Mouse (Mus musculus) midbrain, embryonic 16.5 days (tissue): ENCODE measurements at regions not wholly inside any gene's neighbourhood (a gene's known extent, or its start where the extent isn't known, plus 50 kb on each side); places are given as distances from the start of the nearest gene placed in this dataset.

ENCODE experiments used
- ATAC-seq: fragments of 200-750 bp; cut with Nextera tagmentation; 2 replicates; pipeline ENCODE4 v1.8.0; 2017; ENCODE audit warnings: moderate TSS enrichment
- H3K27ac ChIP-seq: fragments of 300-500 bp; sonication (generic); 2 replicates; pipeline ENCODE4 v1.5.1; 2014; ENCODE audit warnings: mild to moderate bottlenecking, low read length, mixed read lengths
- H3K27me3 ChIP-seq: fragments of 300-500 bp; sonication (generic); 2 replicates; pipeline ENCODE4 v1.6.1; 2014; ENCODE audit warnings: low read depth, low read length, mixed read lengths; ENCODE audit not compliant: control insufficient read depth, insufficient read depth
- H3K36me3 ChIP-seq: fragments of 300-500 bp; sonication (generic); 2 replicates; pipeline ENCODE4 v1.6.1; 2014; ENCODE audit warnings: mild to moderate bottlenecking, low read length, moderate library complexity, mixed read lengths; ENCODE audit not compliant: control insufficient read depth, insufficient read depth
- H3K4me1 ChIP-seq: fragments of 300-500 bp; sonication (generic); 2 replicates; pipeline ENCODE4 v1.6.1; 2014; ENCODE audit warnings: mild to moderate bottlenecking, low read length, mixed read lengths; ENCODE audit not compliant: control insufficient read depth, insufficient read depth
- H3K4me2 ChIP-seq: fragments of 300-500 bp; sonication (generic); 2 replicates; pipeline ENCODE4 v1.6.1; 2014; ENCODE audit warnings: mild to moderate bottlenecking, low read length, mixed read lengths
- H3K4me3 ChIP-seq: fragments of 300-500 bp; sonication (generic); 2 replicates; pipeline ENCODE4 v1.5.1; 2014; ENCODE audit warnings: low read depth, mild to moderate bottlenecking, low read length, moderate library complexity, mixed read lengths
- H3K9ac ChIP-seq: fragments of 300-500 bp; sonication (generic); 2 replicates; pipeline ENCODE4 v1.6.1; 2014; ENCODE audit warnings: low read depth, low read length, mixed read lengths
- H3K9me3 ChIP-seq: fragments of 300-500 bp; sonication (generic); replicated peaks from 2 replicates; pipeline ENCODE4 v1.6.1; 2014; ENCODE audit warnings: mild to moderate bottlenecking, low read length, mixed read lengths; ENCODE audit not compliant: control insufficient read depth, poor library complexity, severe bottlenecking
- WGBS: fragments of 180-500 bp; shearing (Covaris S2); extraction: QIAGEN DNeasy Blood & Tissue Kit; methylation state at CpG from one replicate; pipeline ENCODE4 v1.1.7; 2014; 5-methylcytosine and 5-hydroxymethylcytosine counted together

DNA sequence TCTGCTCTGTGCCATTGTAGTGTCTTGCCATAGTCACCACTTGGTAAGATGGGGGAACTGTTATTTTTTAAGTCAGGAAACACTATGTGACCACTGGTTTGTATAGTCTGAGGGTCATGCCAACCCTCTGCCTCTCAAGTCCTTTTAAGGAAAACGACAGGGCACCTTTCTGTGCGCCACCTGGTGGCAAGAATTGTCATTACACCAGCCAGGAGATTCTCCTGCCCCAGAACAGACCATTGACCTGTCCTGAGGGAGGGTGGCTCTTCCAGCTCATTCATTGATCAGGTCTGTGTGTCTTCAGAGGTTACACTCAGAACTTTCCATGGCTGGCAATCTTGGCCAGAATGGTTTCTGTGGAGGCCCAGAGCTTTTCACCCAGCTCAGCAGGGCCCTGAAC is 166.9 kb downstream of the Bmp7 start:
- no peak overlapping the region for H3K4me3 ChIP-seq
- ATAC-seq, result no peak
- WGBS, result 0% methylated on average over 2 of the region's 2 CpGs
- no peak overlapping the region for H3K4me2 ChIP-seq
- peaks cover 3% of the 10 kb centered on the region for H3K27me3 ChIP-seq
- H3K9ac ChIP-seq, result no peak overlapping the region
- no peaks in the 10 kb centered on the region for H3K36me3 ChIP-seq
- no peaks in the 10 kb centered on the region for H3K9me3 ChIP-seq
- no peak overlapping the region for H3K27ac ChIP-seq
- H3K4me1 ChIP-seq, result no peaks in the 10 kb centered on the region

DNA sequence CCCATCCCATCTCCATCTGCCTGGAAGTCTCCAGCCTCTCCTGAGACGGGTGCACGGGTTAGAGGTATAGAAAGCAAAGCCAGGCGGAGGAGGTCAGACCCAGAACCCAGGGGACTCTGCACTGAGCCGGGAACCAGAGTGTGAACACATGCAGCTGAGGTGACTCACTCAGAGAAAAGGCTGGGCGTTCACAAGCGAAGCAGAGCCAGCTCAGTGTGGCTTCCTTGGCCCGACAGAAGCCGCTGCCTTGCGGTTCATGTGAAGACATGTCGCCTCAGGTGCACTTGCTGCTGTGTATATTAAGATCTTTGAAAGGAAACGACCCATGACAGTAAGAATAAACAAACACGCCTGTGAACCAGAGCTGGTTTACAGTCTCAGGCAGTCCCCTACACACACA is 163.6 kb downstream of the Bmp7 start:
- Histone ChIP-seq H3K4me3 (no peak overlapping the region), H3K4me1 (peaks cover 4% of the 10 kb centered on the region; the same call in 1 of the 2 replicates), H3K4me2 (no peak overlapping the region), H3K36me3 (no peaks in the 10 kb centered on the region), H3K27ac (no peak overlapping the region), H3K9ac (no peak overlapping the region), H3K27me3 (peaks cover 3% of the 10 kb centered on the region), H3K9me3 (no peaks in the 10 kb centered on the region)
- 65% methylated on average over 12 of the region's 12 CpGs for WGBS
- ATAC-seq, result no peak

DNA sequence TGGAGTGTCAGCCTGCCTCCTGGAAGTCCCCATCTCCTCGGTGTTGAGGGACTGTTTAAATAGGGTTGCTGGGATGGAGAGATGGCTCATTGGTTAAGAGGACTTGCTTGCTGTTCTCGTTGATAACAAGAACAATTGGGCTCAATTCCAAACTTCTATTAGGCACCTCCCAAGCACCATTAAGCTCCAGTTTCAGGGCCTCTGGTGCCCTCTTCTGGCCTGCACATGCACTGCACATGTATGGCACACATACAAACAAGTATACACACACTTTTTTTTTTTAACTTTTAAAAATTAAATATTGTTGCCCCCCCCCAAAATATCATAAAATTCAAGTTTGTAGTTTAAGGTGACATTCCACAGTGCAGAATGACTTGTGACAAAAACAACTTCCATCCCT is 162.3 kb downstream of the Bmp7 start:
- no peak for ATAC-seq
- peaks cover 3% of the 10 kb centered on the region; the same call in 1 of the 2 replicates for H3K27me3 ChIP-seq
- 85% methylated on average over 2 of the region's 2 CpGs for WGBS

DNA sequence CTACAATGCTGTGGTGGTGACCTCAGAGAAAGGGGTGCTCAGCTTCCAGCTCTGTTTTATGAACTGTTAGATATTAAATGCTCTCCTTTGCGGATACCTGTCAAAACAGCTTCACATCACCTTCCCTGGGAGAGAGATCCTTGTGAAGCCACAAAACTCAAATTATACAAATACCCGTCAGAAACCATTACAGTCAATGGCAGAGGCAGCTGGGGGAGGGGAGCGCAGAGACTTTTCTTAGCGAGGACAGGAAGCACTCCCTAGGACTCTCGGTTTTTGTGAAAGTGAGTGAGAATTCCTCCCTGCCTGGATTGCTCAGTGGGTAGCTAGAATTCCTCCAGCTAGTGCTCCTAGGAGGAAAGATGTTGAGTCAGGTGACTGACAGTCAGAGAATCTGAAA is 161.0 kb downstream of the Bmp7 start:
- peaks cover 3% of the 10 kb centered on the region; the same call in 1 of the 2 replicates for H3K27me3 ChIP-seq
- no peaks in the 10 kb centered on the region for H3K9me3 ChIP-seq
- no peak overlapping the region for H3K27ac ChIP-seq
- ATAC-seq, result 0 out of 2 replicates have a peak, but pooled peaks have one; percentile 36
- WGBS, result 21% methylated on average over 5 of the region's 5 CpGs
- no peak overlapping the region for H3K9ac ChIP-seq
- no peak overlapping the region for H3K4me2 ChIP-seq
- H3K4me1 ChIP-seq, result peaks cover 4% of the 10 kb centered on the region; the same call in 1 of the 2 replicates
- H3K36me3 ChIP-seq, result no peaks in the 10 kb centered on the region
- H3K4me3 ChIP-seq, result no peak overlapping the region

More for the DNA sequence above, 162.3 kb downstream of the Bmp7 start:
- H3K36me3 ChIP-seq, result no peaks in the 10 kb centered on the region
- no peak overlapping the region for H3K9ac ChIP-seq
- H3K9me3 ChIP-seq, result no peaks in the 10 kb centered on the region
- no peak overlapping the region for H3K27ac ChIP-seq
- peaks cover 4% of the 10 kb centered on the region; the same call in 1 of the 2 replicates for H3K4me1 ChIP-seq
- no peak overlapping the region for H3K4me2 ChIP-seq
- no peak overlapping the region for H3K4me3 ChIP-seq

DNA sequence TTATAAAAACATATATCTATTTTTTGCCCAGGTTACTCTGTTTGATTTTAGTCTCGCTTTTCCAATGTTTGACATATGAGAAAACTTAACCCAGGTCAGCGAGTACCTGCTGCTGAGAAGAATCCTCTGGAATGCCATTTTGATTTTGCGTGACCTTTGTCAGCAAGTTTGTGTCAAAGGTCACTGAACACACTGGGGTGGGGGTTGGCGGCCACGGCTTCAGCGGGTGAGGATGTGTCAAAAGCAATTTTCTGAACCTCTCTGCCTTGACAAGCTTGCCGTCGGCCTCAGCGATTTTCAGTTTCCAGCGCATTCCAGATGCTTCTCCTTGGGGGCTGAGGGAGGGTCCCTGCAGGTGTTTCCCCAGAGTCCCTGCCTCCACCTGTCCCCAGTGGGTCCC is 157.4 kb downstream of the Bmp7 start:
- Histone ChIP-seq H3K36me3 (no peaks in the 10 kb centered on the region), H3K4me3 (no peak overlapping the region), H3K4me1 (peaks cover 4% of the 10 kb centered on the region; the same call in 1 of the 2 replicates), H3K27me3 (no peaks in the 10 kb centered on the region; the same call in 1 of the 2 replicates), H3K27ac (no peak overlapping the region), H3K9me3 (no peaks in the 10 kb centered on the region), H3K9ac (no peak overlapping the region), H3K4me2 (no peak overlapping the region)
- WGBS, result 58% methylated on average over 10 of the region's 10 CpGs
- ATAC-seq, result no peak

DNA sequence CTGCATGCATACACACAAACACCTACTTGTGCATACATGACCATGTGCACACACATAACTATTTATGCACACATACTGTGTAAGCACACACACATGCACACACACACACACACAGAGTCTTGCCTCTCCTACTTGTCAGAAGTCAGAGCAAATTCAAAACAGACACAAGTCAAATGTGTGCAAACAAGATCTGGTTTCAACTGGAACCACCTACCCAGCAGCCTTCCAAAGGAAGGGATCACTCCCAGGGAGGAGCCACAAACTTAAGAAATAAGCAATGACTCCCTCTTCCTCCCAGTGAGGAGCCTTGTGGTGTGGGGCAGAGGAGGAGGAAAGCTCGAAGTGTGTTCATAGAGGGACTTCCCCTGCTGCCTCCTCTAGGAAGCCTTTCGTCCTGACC is 153.8 kb downstream of the Bmp7 start:
- Histone ChIP-seq H3K9me3 (no peaks in the 10 kb centered on the region), H3K9ac (no peak overlapping the region), H3K4me3 (no peak overlapping the region), H3K36me3 (no peaks in the 10 kb centered on the region), H3K4me1 (no peaks in the 10 kb centered on the region; the same call in 1 of the 2 replicates), H3K27ac (no peak overlapping the region), H3K4me2 (no peak overlapping the region), H3K27me3 (peaks cover 15% of the 10 kb centered on the region)
- ATAC-seq, result no peak
- 46% methylated on average over 2 of the region's 2 CpGs for WGBS

DNA sequence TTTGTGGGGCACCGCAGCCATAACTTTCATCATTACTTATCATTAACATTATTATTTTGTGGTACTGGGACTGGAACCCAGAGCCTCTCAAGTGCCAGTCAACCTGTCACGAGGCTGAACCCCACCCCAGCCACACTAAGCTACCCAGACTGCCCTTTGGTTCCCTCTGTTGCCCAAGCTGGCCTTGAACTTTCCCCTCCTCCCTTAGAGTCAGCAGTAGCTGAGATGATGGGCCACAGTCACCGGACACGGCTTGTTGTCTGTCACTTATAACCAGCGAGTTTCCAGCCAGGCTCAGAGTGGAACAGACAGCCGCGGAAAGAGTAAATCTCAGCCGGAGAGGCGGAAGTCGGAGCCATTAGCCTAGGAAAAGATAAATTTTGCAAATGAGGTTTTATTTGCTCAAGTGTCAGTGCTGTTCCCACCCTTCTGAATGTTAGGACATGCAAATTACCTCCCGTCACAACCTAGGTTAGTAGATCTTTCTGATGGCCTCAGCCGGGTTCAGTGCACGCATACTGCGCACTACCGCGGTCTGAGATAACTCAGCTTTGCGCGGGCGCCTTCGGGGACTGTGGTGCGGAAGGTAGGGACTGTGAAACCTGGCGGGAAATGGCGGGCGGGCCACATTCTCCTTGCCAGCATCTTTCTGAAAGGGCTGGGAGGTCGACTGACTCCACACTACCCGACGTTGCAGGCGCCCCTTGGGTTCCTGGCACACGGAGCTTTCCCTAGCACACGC is 152.7 kb downstream of the Bmp7 start:
- Histone ChIP-seq H3K9ac (no peak overlapping the region), H3K4me1 (peaks cover 1% of the 10 kb centered on the region), H3K9me3 (no peaks in the 10 kb centered on the region), H3K27ac (no peak overlapping the region), H3K4me3 (no peak overlapping the region), H3K36me3 (no peaks in the 10 kb centered on the region), H3K4me2 (peak overlapping the region; percentile 43), H3K27me3 (peaks cover 16% of the 10 kb centered on the region)
- no peak for ATAC-seq
- 30% methylated on average over 30 of the region's 30 CpGs for WGBS

DNA sequence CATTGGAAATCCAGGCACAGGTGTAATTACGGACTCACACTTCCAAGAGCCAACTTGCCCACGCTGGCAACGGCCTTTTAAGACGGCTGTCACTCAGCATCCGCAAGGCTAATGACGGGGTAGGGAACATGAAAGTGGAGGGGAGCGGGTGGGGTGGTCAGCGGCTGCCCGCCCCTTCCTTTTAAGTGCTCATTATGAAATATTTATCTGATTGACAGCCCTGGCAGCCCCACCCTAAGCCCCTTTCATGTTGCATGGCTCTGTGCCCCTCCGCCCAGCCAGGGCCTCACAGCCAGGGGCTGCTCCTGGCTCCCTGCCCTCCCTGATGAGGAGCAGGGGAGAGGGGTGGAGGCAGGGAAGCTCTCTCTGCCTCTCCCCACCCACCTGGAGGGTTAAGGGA is 150.9 kb downstream of the Bmp7 start:
- Histone ChIP-seq H3K9me3 (no peaks in the 10 kb centered on the region), H3K27ac (no peak overlapping the region), H3K4me1 (peaks cover 10% of the 10 kb centered on the region), H3K4me3 (no peak overlapping the region), H3K9ac (no peak overlapping the region), H3K27me3 (peaks cover 16% of the 10 kb centered on the region), H3K4me2 (no peak overlapping the region), H3K36me3 (no peaks in the 10 kb centered on the region)
- WGBS, result 18% methylated on average over 10 of the region's 10 CpGs
- 0 out of 2 replicates have a peak, but pooled peaks have one; percentile 36 for ATAC-seq

DNA sequence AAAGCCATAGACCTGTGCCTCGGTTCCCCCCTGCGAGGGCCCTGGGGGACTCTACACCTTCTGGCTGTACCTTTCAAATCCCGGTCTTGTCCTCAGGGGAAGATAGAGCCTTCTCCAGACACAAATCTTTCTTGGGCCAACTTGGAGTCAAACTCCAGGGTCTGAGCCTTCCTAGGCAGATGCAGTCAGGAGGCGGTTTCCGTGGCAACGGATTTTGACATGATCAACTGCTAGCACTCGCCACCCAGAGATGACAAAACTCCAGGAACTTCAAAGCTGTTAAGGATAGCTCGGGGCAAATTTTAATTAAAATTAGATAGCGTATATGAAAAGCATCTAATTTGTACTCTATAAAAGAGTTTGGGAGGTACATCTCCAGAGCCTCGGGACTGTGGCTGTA is 147.6 kb downstream of the Bmp7 start:
- Histone ChIP-seq H3K4me1 (peaks cover 10% of the 10 kb centered on the region), H3K27ac (no peak overlapping the region), H3K9me3 (no peaks in the 10 kb centered on the region), H3K4me2 (no peak overlapping the region), H3K9ac (no peak overlapping the region), H3K4me3 (no peak overlapping the region), H3K27me3 (peaks cover 22% of the 10 kb centered on the region), H3K36me3 (no peaks in the 10 kb centered on the region)
- ATAC-seq, result peak; percentile 69; the same call in 1 of the 2 replicates
- 38% methylated on average over 10 of the region's 10 CpGs for WGBS
